ENCODE assay signal across 10 mouse cellular contexts in genomic region chr1:88275698-88276523, GRCm38 (mm10). TPM values are rescaled to one million over a fixed set of nuclear protein-coding genes. Genes with fewer than 3 reads are reported as not detected.
DNase-seq lines count a peak whose midpoint lies in the region; ATAC-seq lines count a peak whose summit lies in the region.
"Had no signal": no experiment of that assay in that cellular context is flagged by ENCODE, and none has a peak within 500 bp of the region (broad histone marks: within the 10 kb centered on the region; RNA-seq: fewer than 3 reads in every experiment).

No protein-coding gene starts in this region.

- DNase-seq in gastrocnemius, postnatal 25 days: peak; percentile 22
- DNase-seq in gastrocnemius, postnatal 10 days: no peak
- peak; percentile 28 to 66 for DNase-seq in urinary bladder, postnatal 4 days (ENCODE audit: low spot score in 2 of 2)
- no peak for DNase-seq in urinary bladder, adult 2 months (ENCODE audit: low spot score)
- no peak for DNase-seq in hindbrain, embryonic 11.5 days (ENCODE audit: low spot score)
- peak; percentile 17 for DNase-seq in lung, postnatal 36 days
- no peak for DNase-seq in frontal cortex, adult 2 months (ENCODE audit: extremely low spot score in 1 of 2, low spot score in 1 of 2)
- DNase-seq in ovary, adult 18-20 months (ENCODE audit: low spot score): no peak

- 71% methylated on average over 13 of the region's 13 CpGs for WGBS in hindbrain, embryonic 11.5 days

- H3K27ac ChIP-seq in hindbrain, embryonic 11.5 days (ENCODE audit: low read depth, low read length): no peak overlapping the region

- no peaks in the 10 kb centered on the region for H3K27me3 ChIP-seq in hindbrain, embryonic 11.5 days (ENCODE audit: control insufficient read depth, insufficient read depth, low read length)
- H3K27me3 ChIP-seq: Patski had no signal

- peaks cover 3% of the 10 kb centered on the region; the same call in 1 of the 2 replicates for H3K9me3 ChIP-seq in hindbrain, embryonic 11.5 days (ENCODE audit: control insufficient read depth, low read length)

- peak overlapping the region; percentile 59 for H3K4me2 ChIP-seq in hindbrain, embryonic 11.5 days (replicated peaks; ENCODE audit: low read depth, low read length)

- H3K4me3 ChIP-seq in hindbrain, embryonic 11.5 days (ENCODE audit: low read depth, low read length): peak overlapping the region; percentile 60

- H3K9ac ChIP-seq in hindbrain, embryonic 11.5 days (ENCODE audit: low read depth, low read length): peak overlapping the region; percentile 70

- H3K4me1 ChIP-seq in hindbrain, embryonic 11.5 days (replicated peaks; ENCODE audit: control insufficient read depth, insufficient read depth, low read length): peaks cover 17% of the 10 kb centered on the region

- H3K36me3 ChIP-seq in hindbrain, embryonic 11.5 days (ENCODE audit: control insufficient read depth, insufficient read depth, low read length): peaks cover 33% of the 10 kb centered on the region

- ATAC-seq in hindbrain, embryonic 11.5 days (ENCODE audit: low FRiP score): no peak
- ATAC-seq: Patski had no signal

RNA-seq across cellular contexts. Expression of gene Hjurp, which starts 1.5 kb away (rescaled TPM):
- total RNA-seq in gastrocnemius, postnatal 25 days (2021): 1 to 10 TPM; 7.8 to 8.7 TPM
- total RNA-seq in gastrocnemius, postnatal 10 days (2021): 10 to 100 TPM; 29.0 to 47.9 TPM
- polyA plus RNA-seq in urinary bladder, adult 2 months (2012; rRNA removed): 62.9 and 67.6 TPM in 2 replicates
- 126 and 136 TPM in 2 replicates for polyA plus RNA-seq in hindbrain, embryonic 11.5 days (2014; fragmentation: Nextera tagmentation; extraction: Ambion mirVana)
- 56.1 and 61.2 TPM in 2 replicates for polyA plus RNA-seq in frontal cortex, adult 2 months (2012; rRNA removed)

RNA-seq across cellular contexts. Expression of gene Trpm8, which starts 1.6 kb away (rescaled TPM):
- not detected for total RNA-seq in gastrocnemius, postnatal 25 days (2021)
- total RNA-seq in gastrocnemius, postnatal 10 days (2021): not detected
- not detected in 2 replicates for polyA plus RNA-seq in urinary bladder, adult 2 months (2012; rRNA removed)
- polyA plus RNA-seq in hindbrain, embryonic 11.5 days (2014; fragmentation: Nextera tagmentation; extraction: Ambion mirVana): not detected in 2 replicates
- 0.02 TPM in 2 replicates for polyA plus RNA-seq in frontal cortex, adult 2 months (2012; rRNA removed)
- total RNA-seq: neutrophil, adult 5-6 weeks had no signal

RNA-seq across cellular contexts. Expression of gene Mroh2a, which starts 49.1 kb away (rescaled TPM):
- total RNA-seq in gastrocnemius, postnatal 25 days (2021): not detected
- total RNA-seq in gastrocnemius, postnatal 10 days (2021): under 1 TPM in 1 of 2 experiments, not detected in 1; 0.34 TPM
- 0.24 and 0.29 TPM in 2 replicates for polyA plus RNA-seq in urinary bladder, adult 2 months (2012; rRNA removed)
- 1.3 and 1.7 TPM in 2 replicates for polyA plus RNA-seq in hindbrain, embryonic 11.5 days (2014; fragmentation: Nextera tagmentation; extraction: Ambion mirVana)
- 0.02 and 0.19 TPM in 2 replicates for polyA plus RNA-seq in frontal cortex, adult 2 months (2012; rRNA removed)

Comparison
In these comparisons a context has a peak if more than half of its experiments do, and no peak if none do; other contexts are left out.
1. DNase-seq: peak in gastrocnemius, postnatal 25 days (single experiment), urinary bladder, postnatal 4 days (2 of 2) and lung, postnatal 36 days (single experiment); none in gastrocnemius, postnatal 10 days (single experiment), urinary bladder, adult 2 months (single experiment), hindbrain, embryonic 11.5 days (single experiment), frontal cortex, adult 2 months (0 of 2) and ovary, adult 18-20 months (single experiment).